Mouse (Mus musculus): ENCODE results near the gene Mob3c. TPM values are rescaled to one million over a fixed set of nuclear protein-coding genes. Genes with fewer than 3 reads are reported as not detected.

Mob3c gene
- polyA plus RNA-seq, 1 experiment from 2014 or later, result 9.8 TPM

GRCm38 (mm10) chr4:115851569-115851968 is 23.7 kb downstream of the Mob3c start:
- Histone ChIP-seq H3K9ac (no peak overlapping the region), H3K4me1 (peaks cover 26% of the 10 kb centered on the region), H3K4me3 (no peak overlapping the region), H3K4me2 (no peak overlapping the region), H3K27me3 (no peaks in the 10 kb centered on the region), H3K36me3 (peaks cover 44% of the 10 kb centered on the region), H3K27ac (no peak overlapping the region), H3K9me3 (no peaks in the 10 kb centered on the region)
- no peak for ATAC-seq (ENCODE audit: insufficient number of reproducible peaks, insufficient read depth, low FRiP score, low TSS enrichment, low read depth)
- 79% methylated on average over 6 of the region's 6 CpGs for WGBS

GRCm38 (mm10) chr4:115855100-115855499 is 27.2 kb downstream of the Mob3c start:
- 43% methylated on average over 6 of the region's 6 CpGs for WGBS
- no peak overlapping the region for H3K4me3 ChIP-seq
- peak overlapping the region; percentile 33; the same call in 1 of the 2 replicates for H3K9ac ChIP-seq
- no peak overlapping the region; the same call in 1 of the 2 replicates for H3K27ac ChIP-seq
- H3K4me2 ChIP-seq, result no peak overlapping the region
- peaks cover 56% of the 10 kb centered on the region for H3K36me3 ChIP-seq
- ATAC-seq (ENCODE audit: insufficient number of reproducible peaks, insufficient read depth, low FRiP score, low TSS enrichment, low read depth), result peak; percentile 30; the same call in 1 of the 2 replicates
- peaks cover 26% of the 10 kb centered on the region for H3K4me1 ChIP-seq
- H3K27me3 ChIP-seq, result no peaks in the 10 kb centered on the region
- H3K9me3 ChIP-seq, result no peaks in the 10 kb centered on the region

- peaks cover 26% of the 10 kb centered on the region for H3K4me1 ChIP-seq
- no peaks in the 10 kb centered on the region for H3K9me3 ChIP-seq
- H3K4me3 ChIP-seq, result no peak overlapping the region
- H3K27me3 ChIP-seq, result no peaks in the 10 kb centered on the region
- no peak for ATAC-seq (ENCODE audit: insufficient number of reproducible peaks, insufficient read depth, low FRiP score, low TSS enrichment, low read depth)
- H3K9ac ChIP-seq, result no peak overlapping the region
- no peak overlapping the region for H3K27ac ChIP-seq
- WGBS, result 61% methylated on average over 4 of the region's 4 CpGs
- H3K4me2 ChIP-seq, result no peak overlapping the region
- peaks cover 56% of the 10 kb centered on the region for H3K36me3 ChIP-seq
These were observed 27.7 kb downstream of the Mob3c start for GRCm38 (mm10) chr4:115855609-115856008.

- no peak for ATAC-seq (ENCODE audit: insufficient number of reproducible peaks, insufficient read depth, low FRiP score, low TSS enrichment, low read depth)
- WGBS, result 65% methylated on average over 4 of the region's 4 CpGs
These were observed 28.4 kb downstream of the Mob3c start for GRCm38 (mm10) chr4:115856282-115856681.

GRCm38 (mm10) chr4:115857293-115857883 is 29.5 kb downstream of the Mob3c start:
- H3K36me3 ChIP-seq, result peaks cover 49% of the 10 kb centered on the region
- H3K27ac ChIP-seq, result no peak overlapping the region
- H3K4me3 ChIP-seq, result no peak overlapping the region
- 87% methylated on average over 9 of the region's 9 CpGs for WGBS
- no peak overlapping the region for H3K9ac ChIP-seq
- H3K4me2 ChIP-seq, result no peak overlapping the region
- no peaks in the 10 kb centered on the region for H3K27me3 ChIP-seq
- peaks cover 26% of the 10 kb centered on the region for H3K4me1 ChIP-seq
- no peak for ATAC-seq (ENCODE audit: insufficient number of reproducible peaks, insufficient read depth, low FRiP score, low TSS enrichment, low read depth)
- H3K9me3 ChIP-seq, result no peaks in the 10 kb centered on the region

More at GRCm38 (mm10) chr4:115856282-115856681, 28.4 kb downstream of the Mob3c start:
- Histone ChIP-seq H3K27me3 (no peaks in the 10 kb centered on the region), H3K27ac (no peak overlapping the region), H3K36me3 (peaks cover 55% of the 10 kb centered on the region), H3K4me3 (no peak overlapping the region), H3K9me3 (no peaks in the 10 kb centered on the region), H3K9ac (0 out of 2 replicates have a peak overlapping the region, but pooled peaks have one; percentile 16), H3K4me1 (peaks cover 26% of the 10 kb centered on the region), H3K4me2 (no peak overlapping the region)

- Histone ChIP-seq H3K36me3 (peaks cover 55% of the 10 kb centered on the region), H3K27ac (no peak overlapping the region), H3K9me3 (no peaks in the 10 kb centered on the region), H3K4me1 (no peaks in the 10 kb centered on the region), H3K27me3 (peaks cover 2% of the 10 kb centered on the region; the same call in 1 of the 2 replicates), H3K4me2 (no peak overlapping the region), H3K9ac (no peak overlapping the region), H3K4me3 (no peak overlapping the region)
- WGBS, result 74% methylated on average over 7 of the region's 7 CpGs
- no peak for ATAC-seq (ENCODE audit: insufficient number of reproducible peaks, insufficient read depth, low FRiP score, low TSS enrichment, low read depth)
These were observed 35.5 kb downstream of the Mob3c start for GRCm38 (mm10) chr4:115863352-115863751.

- Histone ChIP-seq H3K9me3 (no peaks in the 10 kb centered on the region), H3K4me3 (no peak overlapping the region), H3K9ac (no peak overlapping the region), H3K4me2 (no peak overlapping the region), H3K4me1 (no peaks in the 10 kb centered on the region), H3K27ac (no peak overlapping the region), H3K27me3 (peaks cover 4% of the 10 kb centered on the region; the same call in 1 of the 2 replicates), H3K36me3 (peaks cover 52% of the 10 kb centered on the region)
- no peak for ATAC-seq (ENCODE audit: insufficient number of reproducible peaks, insufficient read depth, low FRiP score, low TSS enrichment, low read depth)
- 42% methylated on average over 10 of the region's 10 CpGs for WGBS
These were observed 36.0 kb downstream of the Mob3c start for GRCm38 (mm10) chr4:115863880-115864279.

- Histone ChIP-seq H3K27ac (no peak overlapping the region), H3K9me3 (no peaks in the 10 kb centered on the region), H3K4me2 (no peak overlapping the region), H3K9ac (no peak overlapping the region), H3K27me3 (peaks cover 7% of the 10 kb centered on the region), H3K36me3 (peaks cover 39% of the 10 kb centered on the region), H3K4me3 (no peak overlapping the region), H3K4me1 (peaks cover 8% of the 10 kb centered on the region)
- 19% methylated on average over 16 of the region's 16 CpGs for WGBS
- ATAC-seq (ENCODE audit: insufficient number of reproducible peaks, insufficient read depth, low FRiP score, low TSS enrichment, low read depth), result no peak
These were observed 41.8 kb downstream of the Mob3c start for GRCm38 (mm10) chr4:115869512-115870210.

GRCm38 (mm10) chr4:115873231-115873630 is 45.3 kb downstream of the Mob3c start:
- no peaks in the 10 kb centered on the region for H3K9me3 ChIP-seq
- H3K27ac ChIP-seq, result no peak overlapping the region
- H3K4me3 ChIP-seq, result no peak overlapping the region
- H3K9ac ChIP-seq, result no peak overlapping the region
- no peak overlapping the region for H3K4me2 ChIP-seq
- peaks cover 18% of the 10 kb centered on the region for H3K27me3 ChIP-seq
- 78% methylated on average over 3 of the region's 3 CpGs for WGBS
- H3K4me1 ChIP-seq, result peaks cover 17% of the 10 kb centered on the region
- peaks cover 30% of the 10 kb centered on the region for H3K36me3 ChIP-seq
- ATAC-seq (ENCODE audit: insufficient number of reproducible peaks, insufficient read depth, low FRiP score, low TSS enrichment, low read depth), result no peak

GRCm38 (mm10) chr4:115878216-115878678 is 50.4 kb downstream of the Mob3c start:
- H3K9me3 ChIP-seq, result no peaks in the 10 kb centered on the region
- peaks cover 19% of the 10 kb centered on the region for H3K36me3 ChIP-seq
- no peak overlapping the region for H3K27ac ChIP-seq
- WGBS, result 5% methylated on average over 11 of the region's 11 CpGs
- peaks cover 14% of the 10 kb centered on the region for H3K27me3 ChIP-seq
- no peak overlapping the region for H3K4me3 ChIP-seq
- H3K4me2 ChIP-seq, result no peak overlapping the region
- no peak overlapping the region for H3K9ac ChIP-seq
- ATAC-seq (ENCODE audit: insufficient number of reproducible peaks, insufficient read depth, low FRiP score, low TSS enrichment, low read depth), result no peak
- H3K4me1 ChIP-seq, result peaks cover 11% of the 10 kb centered on the region

GRCm38 (mm10) chr4:115878828-115879227 is 50.9 kb downstream of the Mob3c start:
- Histone ChIP-seq H3K4me1 (peaks cover 11% of the 10 kb centered on the region), H3K36me3 (peaks cover 15% of the 10 kb centered on the region), H3K4me3 (no peak overlapping the region), H3K9me3 (no peaks in the 10 kb centered on the region), H3K4me2 (no peak overlapping the region), H3K9ac (no peak overlapping the region), H3K27me3 (peaks cover 14% of the 10 kb centered on the region), H3K27ac (no peak overlapping the region)
- no peak for ATAC-seq (ENCODE audit: insufficient number of reproducible peaks, insufficient read depth, low FRiP score, low TSS enrichment, low read depth)
- 46% methylated on average over 9 of the region's 9 CpGs for WGBS

- H3K4me2 ChIP-seq, result no peak overlapping the region
These were observed 53.3 kb downstream of the Mob3c start for GRCm38 (mm10) chr4:115881183-115881582.

More at GRCm38 (mm10) chr4:115881183-115881582, 53.3 kb downstream of the Mob3c start:
- Histone ChIP-seq H3K9ac (no peak overlapping the region), H3K27ac (no peak overlapping the region), H3K9me3 (no peaks in the 10 kb centered on the region), H3K36me3 (no peaks in the 10 kb centered on the region), H3K4me3 (no peak overlapping the region), H3K4me1 (peaks cover 11% of the 10 kb centered on the region), H3K27me3 (peaks cover 14% of the 10 kb centered on the region)
- no peak for ATAC-seq (ENCODE audit: insufficient number of reproducible peaks, insufficient read depth, low FRiP score, low TSS enrichment, low read depth)
- WGBS, result 6% methylated on average over 1 of the region's 1 CpGs
